Mouse (Mus musculus) kidney, adult 8-10 months (tissue): ENCODE results near the gene Cx3cr1.
A peak's percentile ranks its signal among the peaks of the same experiment; 100 is the strongest.
"Not testable (repeated sequence)": the region's sequence is repeated elsewhere in the genome, so short reads cannot be mapped to it uniquely, and the experiment has no call there.

ENCODE experiments used
- DNase-seq, 2 experiments: peaks; one replicate each; pipeline ENCODE4 v3.0.0; 2022

Gene Cx3cr1

GRCm38 (mm10) chr9:120069779-120070178 lies at the start of gene Cx3cr1:
Gene Cx3cr1 (minus strand): TSS chr9:120069879.
- DNase-seq = no peak

DNA sequence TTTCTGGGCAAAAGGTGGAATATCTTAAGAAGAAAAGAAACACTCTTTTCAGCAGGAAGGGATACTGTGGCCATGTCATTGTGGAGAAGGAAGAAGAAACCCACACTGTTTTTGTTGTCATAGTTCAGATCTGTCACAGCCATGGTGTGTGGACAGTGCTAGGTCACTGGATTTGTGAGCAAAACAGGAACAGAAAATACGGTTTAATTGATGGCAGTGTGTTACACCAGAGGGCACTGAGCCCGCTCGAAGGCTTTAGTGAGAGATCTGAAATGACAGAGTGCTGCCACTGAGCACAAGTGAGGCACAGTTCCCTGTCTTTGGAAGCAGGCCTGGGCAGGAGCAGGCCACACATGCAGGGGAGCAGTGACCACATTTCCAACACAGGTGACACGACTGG lies 48.5 kb upstream of the Cx3cr1 start:
- DNase-seq = no peak

GRCm38 (mm10) chr9:120116184-120116624 lies 46.5 kb upstream of the Cx3cr1 start:
- DNase-seq = no peak

GRCm38 (mm10) chr9:120115580-120115979 lies 45.9 kb upstream of the Cx3cr1 start:
- DNase-seq = no peak

GRCm38 (mm10) chr9:120114789-120115151 lies 45.1 kb upstream of the Cx3cr1 start:
- no peak for DNase-seq

GRCm38 (mm10) chr9:120114051-120114788 lies 44.5 kb upstream of the Cx3cr1 start:
- no peak for DNase-seq

DNA sequence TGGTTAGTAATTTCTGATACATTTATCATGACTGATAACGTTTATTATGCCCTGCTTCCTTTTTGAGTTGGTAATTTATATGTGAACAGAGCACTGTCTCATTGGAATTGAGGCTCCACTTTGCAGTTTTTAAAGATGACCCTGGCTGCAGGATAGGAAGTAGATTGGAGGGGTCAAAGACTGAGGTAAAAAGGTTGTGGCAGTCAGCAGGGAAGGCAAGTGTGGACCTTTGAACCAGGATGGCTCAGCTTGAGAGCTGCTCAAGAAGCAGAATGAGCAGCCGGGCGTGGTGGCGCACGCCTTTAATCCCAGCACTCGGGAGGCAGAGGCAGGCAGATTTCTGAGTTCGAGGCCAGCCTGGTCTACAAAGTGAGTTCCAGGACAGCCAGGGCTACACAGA lies 43.8 kb upstream of the Cx3cr1 start:
- peak in 1 of 2 experiments; percentile 25 for DNase-seq

DNA sequence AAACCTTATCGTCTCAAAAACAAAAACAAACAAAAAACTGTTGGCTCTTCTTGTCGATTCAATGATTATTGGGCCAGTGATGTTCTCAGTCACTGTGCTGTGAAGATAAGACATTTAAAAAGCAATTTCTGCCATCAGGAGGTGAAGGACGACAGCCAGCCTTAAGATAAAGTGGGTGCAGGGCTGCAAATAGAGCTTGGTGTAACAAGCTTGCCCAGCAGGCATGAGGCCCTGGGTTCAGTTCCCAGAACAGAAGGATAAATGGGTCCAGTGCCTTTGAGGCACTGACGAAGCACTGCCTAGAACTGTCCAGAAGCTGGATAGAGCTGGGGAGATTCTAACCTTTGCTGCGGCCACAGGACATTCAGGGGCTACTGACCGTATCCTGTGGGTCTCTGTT lies 42.8 kb upstream of the Cx3cr1 start:
- no peak for DNase-seq

DNA sequence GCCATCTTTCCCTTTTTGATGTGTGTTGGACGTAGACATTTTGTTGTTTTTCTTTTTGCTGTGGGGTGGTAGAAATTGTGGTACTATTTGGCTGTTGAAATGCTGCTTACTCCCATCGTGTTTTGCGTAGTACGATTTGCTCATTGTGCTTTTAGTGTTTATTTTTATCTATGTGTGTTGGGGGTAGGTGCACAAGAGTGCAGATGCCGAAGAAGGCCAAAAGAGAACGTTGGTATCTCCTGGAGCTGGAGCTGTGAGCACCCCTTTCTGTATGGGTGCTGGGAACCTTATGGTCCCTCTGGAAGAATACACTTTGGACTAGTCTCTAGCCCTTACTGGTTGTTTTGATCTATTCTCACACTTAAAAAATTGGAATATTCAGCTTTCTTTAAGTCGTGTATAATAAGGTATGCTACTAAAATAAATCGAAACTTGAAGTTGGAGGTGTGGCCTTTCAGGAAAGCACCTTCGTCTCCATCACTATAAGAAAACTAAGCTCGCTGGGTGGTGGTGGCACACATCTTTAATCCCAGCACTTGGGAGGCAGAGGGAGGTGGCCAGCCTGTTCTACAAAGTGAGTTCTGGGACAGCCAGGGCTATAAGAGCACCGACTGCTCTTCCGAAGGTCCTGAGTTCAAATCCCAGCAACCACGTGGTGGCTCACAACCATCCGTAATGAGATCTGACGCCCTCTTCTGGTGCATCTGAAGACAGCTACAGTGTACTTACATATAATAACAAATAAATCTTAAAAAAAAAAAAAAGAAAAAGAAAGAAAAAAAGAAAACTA lies 41.7 kb upstream of the Cx3cr1 start:
- DNase-seq = no peak

DNA sequence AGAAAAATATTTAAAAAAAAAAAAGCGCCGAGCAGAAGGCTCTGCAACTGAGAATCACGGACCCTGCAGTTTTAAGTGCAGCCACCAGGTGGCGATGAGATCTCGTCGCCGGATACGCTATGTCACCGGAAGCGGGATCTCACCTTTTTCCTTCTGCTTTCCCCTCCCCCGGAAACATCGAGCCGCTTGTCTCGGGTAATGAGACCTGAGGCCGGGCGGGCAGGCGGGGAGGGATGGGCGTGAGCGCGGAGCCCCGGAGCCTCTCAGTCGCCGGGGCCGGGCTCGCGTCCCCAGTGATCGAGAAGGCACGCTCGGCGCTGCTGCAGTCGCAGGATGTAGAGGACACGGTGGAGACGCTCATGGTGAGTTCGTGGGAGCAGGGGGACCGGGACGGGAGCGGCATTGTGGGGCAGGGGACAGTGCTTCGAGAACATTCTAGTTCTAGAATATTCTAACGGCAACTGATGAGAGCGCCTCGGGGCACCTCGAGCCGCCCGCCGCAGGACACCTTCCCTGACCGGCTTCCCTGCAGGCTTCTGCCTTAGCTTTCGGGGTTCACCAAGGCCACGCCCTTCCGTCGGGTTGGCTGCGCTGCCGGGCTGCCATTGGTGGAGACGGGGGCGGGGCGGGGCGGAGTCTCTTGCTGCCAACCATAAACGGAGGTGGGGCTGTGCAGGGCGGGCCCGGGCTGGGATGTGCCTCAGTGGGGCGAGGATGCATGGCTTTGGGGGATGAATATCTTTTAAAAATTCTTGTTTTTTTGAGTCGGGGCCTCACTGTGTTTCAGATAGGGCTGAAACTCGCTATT lies 40.7 kb upstream of the Cx3cr1 start, which contains the start of gene Slc25a38:
TSS of gene Slc25a38 (plus strand) at position 164 of the 808 bp plus-strand sequence.
- peak; percentile 94 to 96 for DNase-seq

DNA sequence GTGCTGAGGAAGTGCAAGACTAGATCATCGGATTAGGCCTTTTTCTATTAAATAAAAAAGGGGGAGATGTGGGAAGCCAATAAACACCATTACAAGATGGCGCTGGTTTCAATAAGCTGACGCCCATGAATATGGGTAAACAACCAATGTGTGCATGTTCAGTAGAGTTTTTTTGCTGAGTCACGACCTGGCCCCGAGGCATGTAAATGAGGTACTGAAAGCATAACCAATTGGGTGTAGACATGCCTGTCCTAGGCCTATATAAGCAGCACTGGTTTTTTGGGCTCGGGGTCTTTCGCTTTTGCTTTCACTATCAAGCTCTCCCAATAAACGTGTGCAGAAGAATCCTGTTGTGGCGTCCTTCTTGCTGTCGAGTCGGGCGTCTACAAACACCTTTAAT lies 39.3 kb upstream of the Cx3cr1 start:
- not testable (repeated sequence) for DNase-seq

DNA sequence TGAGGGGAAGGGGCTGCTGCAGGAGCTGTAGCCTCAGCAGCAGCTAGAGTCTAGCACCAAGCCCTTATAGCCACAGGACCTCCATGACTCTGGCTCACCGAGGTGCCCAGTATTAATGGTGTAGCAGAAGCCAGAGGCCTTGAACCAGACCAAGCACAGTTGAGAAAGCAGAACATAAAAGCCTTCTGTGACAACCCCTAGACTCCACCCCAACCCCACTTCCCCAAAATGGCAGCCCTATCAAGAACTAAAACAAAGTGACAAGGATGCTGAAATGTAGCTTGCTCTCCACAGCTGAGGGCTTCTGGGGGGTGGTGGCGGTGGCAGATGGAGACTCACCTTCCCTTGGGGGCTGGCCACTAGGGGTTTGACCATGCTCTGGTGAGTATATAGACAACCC lies 31.5 kb upstream of the Cx3cr1 start:
- DNase-seq = no peak

DNA sequence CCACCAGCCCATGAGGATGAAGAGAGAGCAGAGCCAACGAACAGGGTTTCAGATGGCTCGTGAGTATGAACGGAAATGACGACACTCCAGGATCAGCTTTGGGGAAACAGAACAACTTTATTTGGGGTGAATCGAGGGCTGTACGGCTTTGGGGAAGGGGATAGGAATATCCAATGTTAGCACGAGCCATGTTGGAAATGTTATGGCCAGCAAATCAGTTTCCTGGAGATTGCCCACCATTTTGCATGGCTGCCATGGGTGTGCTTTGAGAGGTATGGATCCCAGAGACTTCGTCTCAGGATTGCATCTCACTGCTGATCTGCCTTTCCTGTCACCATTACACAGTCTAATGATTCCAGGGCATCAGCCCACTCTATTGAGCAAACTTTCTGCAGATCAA lies 29.6 kb upstream of the Cx3cr1 start:
- DNase-seq = no peak

DNA sequence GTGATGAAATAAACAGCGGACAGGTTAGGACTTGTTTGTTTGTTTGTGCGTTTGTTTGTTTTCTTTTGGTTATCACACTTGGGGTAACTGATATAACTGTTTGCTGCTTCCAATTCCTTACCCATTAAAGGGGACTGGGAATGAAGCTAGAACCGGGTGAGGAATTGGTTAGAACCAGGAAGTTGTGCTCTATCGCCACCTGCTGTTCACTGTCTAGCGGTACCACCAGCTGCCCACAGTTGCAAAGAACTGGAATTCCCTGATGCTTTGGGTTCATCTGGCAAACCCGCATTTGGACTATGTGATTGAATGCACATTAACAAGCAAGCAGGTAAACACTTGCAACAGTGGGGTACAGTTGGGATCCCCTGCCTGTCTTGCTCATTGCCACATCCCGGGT lies 29.0 kb upstream of the Cx3cr1 start:
- DNase-seq = peak; percentile 21 to 53

GRCm38 (mm10) chr9:120095886-120096285 lies 26.2 kb upstream of the Cx3cr1 start:
- DNase-seq = no peak

DNA sequence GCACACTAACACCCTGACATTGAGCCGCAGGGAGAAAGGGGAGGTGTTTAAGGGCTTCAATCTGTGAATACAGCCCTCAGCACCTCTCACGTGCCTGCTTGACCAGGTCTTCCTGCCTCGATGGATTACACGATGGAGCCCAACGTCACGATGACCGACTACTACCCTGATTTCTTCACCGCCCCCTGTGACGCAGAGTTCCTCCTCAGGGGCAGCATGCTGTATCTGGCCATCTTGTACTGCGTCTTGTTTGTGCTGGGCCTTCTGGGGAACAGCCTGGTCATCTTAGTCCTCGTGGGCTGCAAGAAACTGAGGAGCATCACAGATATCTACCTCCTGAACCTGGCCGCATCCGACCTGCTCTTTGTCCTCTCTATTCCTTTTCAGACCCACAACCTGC lies 24.0 kb upstream of the Cx3cr1 start:
- DNase-seq = no peak

- DNase-seq = no peak
These were observed 22.1 kb upstream of the Cx3cr1 start, which contains the start of gene Ccr8 for GRCm38 (mm10) chr9:120091696-120092238. Gene Ccr8 (plus strand): TSS chr9:120092114.

GRCm38 (mm10) chr9:120091086-120091485 lies 21.4 kb upstream of the Cx3cr1 start:
- no peak for DNase-seq

- no peak for DNase-seq
These were observed 19.4 kb upstream of the Cx3cr1 start for GRCm38 (mm10) chr9:120089125-120089524.

DNA sequence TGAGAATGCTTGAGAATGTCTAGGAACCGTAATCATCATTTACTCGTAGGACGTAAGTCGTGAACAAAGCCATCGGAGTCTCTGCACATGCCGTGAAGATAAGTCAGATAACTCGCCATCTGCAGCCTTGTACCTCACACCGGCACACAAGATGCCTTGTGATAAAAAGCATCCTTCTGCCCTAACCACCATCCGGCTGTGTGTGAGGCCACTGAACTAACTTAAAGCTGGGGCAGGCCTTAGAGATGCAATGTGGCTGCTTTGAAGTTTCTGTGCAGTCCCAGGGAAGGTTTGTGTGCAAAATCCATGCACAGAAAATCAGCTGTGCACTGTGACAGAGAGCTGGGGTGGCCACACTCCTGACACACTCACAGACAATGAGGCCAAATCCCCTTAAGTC lies 14.7 kb upstream of the Cx3cr1 start:
- no peak for DNase-seq

- DNase-seq = no peak
These were observed 13.6 kb upstream of the Cx3cr1 start for GRCm38 (mm10) chr9:120083158-120083894.

- DNase-seq = no peak
These were observed 13.0 kb upstream of the Cx3cr1 start for GRCm38 (mm10) chr9:120082691-120083090.
